Mouse (Mus musculus) midbrain, embryonic 10.5 days (tissue): ENCODE results near the gene Ubtf. TPM values are rescaled to one million over a fixed set of nuclear protein-coding genes. Genes with fewer than 3 reads are reported as not detected.

ENCODE experiments used
- DNase-seq: peaks from one replicate; pipeline ENCODE4 v3.0.0-alpha.2; 2017; ENCODE audit warnings: low spot score
- H3K27ac ChIP-seq: fragments of 300-500 bp; sonication (generic); replicated peaks from 2 replicates; pipeline ENCODE4 v1.5.1; 2016; ENCODE audit warnings: mild to moderate bottlenecking
- H3K27me3 ChIP-seq: fragments of 300-500 bp; sonication (generic); 2 replicates; pipeline ENCODE4 v1.6.1; 2016; ENCODE audit warnings: low read depth, mild to moderate bottlenecking; ENCODE audit not compliant: poor library complexity, severe bottlenecking
- H3K36me3 ChIP-seq: fragments of 300-500 bp; sonication (generic); 2 replicates; pipeline ENCODE4 v1.6.1; 2016; ENCODE audit warnings: mild to moderate bottlenecking, moderate library complexity
- H3K4me1 ChIP-seq: fragments of 300-500 bp; sonication (generic); 2 replicates; pipeline ENCODE4 v1.6.1; 2016
- H3K4me3 ChIP-seq: fragments of 300-500 bp; sonication (generic); 2 replicates; pipeline ENCODE4 v1.5.1; 2016; ENCODE audit warnings: mild to moderate bottlenecking, moderate library complexity
- H3K9me3 ChIP-seq: fragments of 300-500 bp; sonication (generic); replicated peaks from 2 replicates; pipeline ENCODE4 v1.6.1; 2016; ENCODE audit warnings: mild to moderate bottlenecking
- WGBS: fragments of 180-500 bp; shearing (Covaris S2); methylation state at CpG from one replicate; pipeline ENCODE4 v1.1.7; 2016; 5-methylcytosine and 5-hydroxymethylcytosine counted together
- polyA plus RNA-seq: library from polyadenylated mRNA; unstranded; fragments of >200 nt; fragmentation: Nextera tagmentation; extraction: Ambion mirVana; gene quantifications from 2 replicates; pipeline ENCODE4 v1.2.1, GENCODE M21; 2016

Gene Ubtf
- polyA plus RNA-seq, 1 experiment from 2014 or later: 89.6 TPM

DNA sequence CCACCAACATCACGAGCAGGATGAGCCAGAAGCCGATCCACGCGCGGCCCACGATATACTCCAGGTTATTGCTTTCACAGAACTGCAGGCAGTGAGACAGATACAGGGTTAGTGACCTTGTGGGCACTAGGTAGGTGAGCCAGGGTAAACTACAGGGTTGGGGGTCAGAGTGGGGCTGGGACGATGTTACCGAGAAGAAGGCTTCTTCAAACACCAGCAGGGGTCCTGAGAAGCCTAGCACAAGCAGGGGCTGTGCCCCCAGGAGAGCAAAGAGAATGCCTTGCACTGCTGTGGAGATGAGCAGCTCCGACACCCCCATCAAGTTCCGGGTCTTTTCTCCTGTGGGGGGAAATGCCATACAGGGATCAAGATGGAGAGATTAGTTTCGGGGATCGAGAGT, 36.6 kb upstream of the Ubtf start:
- H3K27ac ChIP-seq: no peak overlapping the region
- WGBS: 79% methylated on average over 12 of the region's 12 CpGs

DNA sequence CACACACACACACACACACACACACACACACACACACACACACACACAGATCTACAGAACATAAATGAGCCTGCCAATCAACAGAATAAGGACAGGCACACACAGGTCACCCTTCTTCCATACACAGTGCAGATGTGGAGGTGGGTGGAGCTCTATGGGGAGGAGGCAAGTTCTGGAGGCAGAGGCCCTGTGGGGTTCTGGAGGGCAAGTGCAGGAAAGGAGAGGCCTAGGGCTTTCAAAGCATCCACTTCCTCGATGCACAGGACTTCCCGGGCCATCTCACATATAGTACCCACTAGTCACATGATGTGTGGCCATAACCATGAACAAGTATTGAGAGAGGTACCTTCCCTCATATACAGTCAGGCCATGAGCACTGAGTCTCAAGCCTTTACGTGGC, 36.0 kb upstream of the Ubtf start:
- H3K4me3 ChIP-seq: no peak overlapping the region
- no peak for DNase-seq
- 82% methylated on average over 3 of the region's 3 CpGs for WGBS
- H3K27ac ChIP-seq: no peak overlapping the region
- 0 out of 2 replicates have a peak, but pooled peaks cover 5% of the 10 kb centered on the region for H3K4me1 ChIP-seq
- no peaks in the 10 kb centered on the region for H3K36me3 ChIP-seq
- H3K27me3 ChIP-seq: no peaks in the 10 kb centered on the region; the same call in 1 of the 2 replicates
- no peaks in the 10 kb centered on the region for H3K9me3 ChIP-seq

More for the DNA sequence above, 36.6 kb upstream of the Ubtf start:
- Histone ChIP-seq H3K4me1 (0 out of 2 replicates have a peak, but pooled peaks cover 5% of the 10 kb centered on the region), H3K36me3 (no peaks in the 10 kb centered on the region), H3K9me3 (no peaks in the 10 kb centered on the region), H3K27me3 (no peaks in the 10 kb centered on the region; the same call in 1 of the 2 replicates), H3K4me3 (no peak overlapping the region)
- no peak for DNase-seq

DNA sequence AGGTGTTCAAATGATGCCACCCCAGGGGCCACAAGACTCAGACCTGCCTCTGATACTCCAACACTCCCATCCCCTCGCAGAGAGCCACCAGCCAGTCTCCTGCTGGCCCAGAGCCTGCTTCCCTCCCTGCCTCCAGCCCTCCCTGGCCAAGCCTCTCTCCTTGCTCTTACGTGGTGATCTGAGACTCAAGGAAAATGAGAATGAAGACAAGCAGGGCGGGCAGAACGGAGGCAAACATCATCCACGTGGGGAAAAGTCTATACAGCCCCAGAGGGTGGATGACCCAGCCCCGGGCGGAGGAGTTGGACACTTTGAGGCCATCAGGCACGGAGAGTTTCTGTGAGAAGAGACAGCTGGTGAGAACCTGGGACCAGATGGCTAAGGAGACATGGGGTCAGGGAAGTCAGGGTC, 33.5 kb upstream of the Ubtf start:
- H3K27ac ChIP-seq: no peak overlapping the region
- H3K9me3 ChIP-seq: no peaks in the 10 kb centered on the region
- no peak for DNase-seq
- H3K27me3 ChIP-seq: no peaks in the 10 kb centered on the region; the same call in 1 of the 2 replicates
- no peaks in the 10 kb centered on the region for H3K36me3 ChIP-seq
- 0 out of 2 replicates have a peak, but pooled peaks cover 5% of the 10 kb centered on the region for H3K4me1 ChIP-seq
- 42% methylated on average over 8 of the region's 8 CpGs for WGBS
- no peak overlapping the region for H3K4me3 ChIP-seq

DNA sequence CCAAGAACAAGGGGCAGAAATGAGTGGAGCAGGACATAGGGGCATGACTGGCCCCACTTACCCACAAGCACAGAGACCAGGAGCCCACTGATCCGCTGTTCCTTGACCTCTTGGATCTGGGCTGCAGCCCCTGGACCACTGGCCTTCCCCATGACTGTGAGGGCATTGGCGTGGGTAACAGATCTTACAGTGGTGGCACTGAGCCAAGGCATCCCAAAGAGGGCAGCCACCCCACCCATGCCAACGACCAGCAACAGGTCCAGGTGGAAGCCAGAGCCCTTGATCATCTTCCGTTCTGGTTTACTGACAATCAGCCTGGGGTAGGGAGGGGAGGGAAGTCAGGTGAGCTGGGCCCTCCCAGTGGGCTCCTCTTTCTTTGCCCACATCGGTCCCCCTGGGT, 32.8 kb upstream of the Ubtf start:
- no peak overlapping the region for H3K27ac ChIP-seq
- 55% methylated on average over 5 of the region's 5 CpGs for WGBS
- H3K9me3 ChIP-seq: no peaks in the 10 kb centered on the region
- no peaks in the 10 kb centered on the region; the same call in 1 of the 2 replicates for H3K27me3 ChIP-seq
- H3K4me1 ChIP-seq: no peaks in the 10 kb centered on the region
- H3K36me3 ChIP-seq: no peaks in the 10 kb centered on the region
- DNase-seq: no peak
- no peak overlapping the region for H3K4me3 ChIP-seq

DNA sequence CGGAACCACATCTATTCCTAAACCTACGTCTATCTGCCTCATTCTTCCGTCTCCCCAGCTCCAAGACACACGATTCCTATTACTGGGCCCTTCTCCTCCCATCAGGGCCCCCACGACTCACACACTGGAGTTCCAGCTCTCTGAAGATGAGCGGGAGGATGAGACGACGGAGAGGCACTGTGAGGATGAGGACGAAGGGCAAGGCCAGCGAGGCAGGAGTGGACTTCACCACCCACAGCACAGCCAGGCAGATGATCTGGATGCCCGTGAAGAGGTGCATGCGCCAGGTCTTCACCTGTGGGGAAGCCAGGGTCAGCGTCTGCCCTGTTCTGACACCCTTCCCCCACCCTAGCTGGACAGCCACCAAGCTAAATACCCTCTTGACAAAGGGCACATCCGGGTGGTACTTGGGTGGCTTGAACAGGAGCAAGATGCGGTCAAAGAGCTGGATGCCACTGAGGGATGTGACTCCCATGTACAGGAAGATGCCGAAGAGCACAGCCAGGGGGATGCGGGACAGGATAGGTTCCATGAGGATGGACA, 31.5 kb upstream of the Ubtf start:
- Histone ChIP-seq H3K9me3 (no peaks in the 10 kb centered on the region), H3K27me3 (no peaks in the 10 kb centered on the region; the same call in 1 of the 2 replicates), H3K4me3 (no peak overlapping the region), H3K36me3 (no peaks in the 10 kb centered on the region), H3K27ac (no peak overlapping the region), H3K4me1 (no peaks in the 10 kb centered on the region)
- DNase-seq: no peak
- whole genome bisulfite sequencing: 89% methylated on average over 17 of the region's 17 CpGs

DNA sequence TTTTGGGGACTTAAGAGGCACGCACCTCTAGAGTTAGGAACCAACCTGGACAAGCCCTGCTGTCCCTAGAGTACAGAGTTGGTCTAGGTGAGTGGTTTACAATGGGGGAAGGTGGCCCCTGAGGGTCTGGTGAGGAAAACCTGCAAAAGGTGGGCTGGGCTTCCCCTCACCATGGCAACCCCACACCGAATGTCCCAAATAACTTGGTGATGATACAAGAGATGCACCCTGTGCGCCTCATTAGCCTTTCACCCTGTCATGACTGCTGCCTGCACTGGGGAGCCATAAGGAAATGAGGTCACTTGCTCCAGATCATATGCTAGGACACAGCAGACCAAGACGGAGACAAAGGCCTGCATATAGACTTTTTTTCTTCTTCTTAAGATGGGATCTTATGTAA, 30.9 kb upstream of the Ubtf start:
- H3K4me3 ChIP-seq: no peak overlapping the region
- no peaks in the 10 kb centered on the region for H3K36me3 ChIP-seq
- no peaks in the 10 kb centered on the region for H3K9me3 ChIP-seq
- no peak overlapping the region for H3K27ac ChIP-seq
- 89% methylated on average over 4 of the region's 4 CpGs for WGBS
- no peak for DNase-seq
- no peaks in the 10 kb centered on the region for H3K4me1 ChIP-seq
- no peaks in the 10 kb centered on the region; the same call in 1 of the 2 replicates for H3K27me3 ChIP-seq

DNA sequence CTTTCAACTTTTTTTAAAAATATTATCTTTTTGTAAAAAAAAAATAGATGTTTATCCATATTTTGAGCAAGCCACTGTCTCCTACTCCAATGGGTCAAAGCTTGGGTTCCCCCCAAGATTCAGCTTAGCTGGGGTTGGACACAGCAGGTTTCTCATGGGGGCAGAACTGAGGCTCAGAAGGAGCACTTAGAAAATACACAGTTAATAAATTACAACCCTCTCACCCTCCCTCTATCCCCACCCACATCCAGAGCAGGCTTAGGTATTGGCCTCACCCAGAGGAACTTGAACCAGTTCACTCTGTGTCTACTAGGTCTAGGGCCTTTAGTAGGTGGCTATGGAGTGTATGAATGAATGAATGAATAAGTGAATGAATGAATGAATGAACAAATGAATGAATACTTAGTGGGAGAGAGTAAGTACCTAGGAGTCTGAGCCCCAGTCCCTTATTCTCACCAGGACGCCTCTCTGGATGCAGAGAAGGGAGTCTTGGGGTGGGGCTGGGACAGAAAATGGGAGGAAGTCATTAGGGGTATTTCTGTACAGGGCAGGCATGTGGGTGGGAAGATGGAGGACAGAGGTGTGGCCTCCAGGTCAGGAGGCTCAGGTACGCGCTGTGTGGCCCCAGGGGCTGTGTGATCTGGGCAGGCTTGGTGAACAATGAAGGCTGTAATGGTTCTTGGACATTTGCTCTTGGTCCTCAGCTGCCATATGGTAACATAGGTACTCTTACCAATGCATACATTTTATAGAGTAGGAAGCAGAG, 29.8 kb upstream of the Ubtf start:
- no peaks in the 10 kb centered on the region; the same call in 1 of the 2 replicates for H3K27me3 ChIP-seq
- no peak for DNase-seq
- WGBS: 72% methylated on average over 3 of the region's 3 CpGs
- no peaks in the 10 kb centered on the region for H3K9me3 ChIP-seq
- no peaks in the 10 kb centered on the region for H3K4me1 ChIP-seq
- H3K4me3 ChIP-seq: no peak overlapping the region
- no peaks in the 10 kb centered on the region for H3K36me3 ChIP-seq
- H3K27ac ChIP-seq: no peak overlapping the region

DNA sequence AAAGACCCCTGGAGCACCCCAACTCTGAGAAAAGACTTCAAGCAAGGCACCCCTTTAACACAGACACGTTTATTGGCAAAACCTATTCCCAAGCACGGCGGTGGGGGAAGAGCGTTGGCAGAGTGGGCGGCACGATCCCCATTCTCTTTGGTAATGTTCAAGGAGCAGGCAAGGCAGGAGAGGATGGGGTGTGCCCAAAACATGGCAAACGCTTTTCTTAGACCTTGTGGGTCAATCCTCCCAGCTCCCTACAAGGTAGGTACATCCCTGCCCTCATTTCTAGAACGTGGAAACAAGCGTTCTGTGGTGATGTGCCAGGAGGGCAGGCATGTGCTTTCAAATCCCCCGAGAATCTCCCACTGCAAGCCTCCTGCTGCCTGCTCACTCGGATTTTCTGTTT, 29.2 kb upstream of the Ubtf start:
- WGBS: 86% methylated on average over 11 of the region's 11 CpGs

DNA sequence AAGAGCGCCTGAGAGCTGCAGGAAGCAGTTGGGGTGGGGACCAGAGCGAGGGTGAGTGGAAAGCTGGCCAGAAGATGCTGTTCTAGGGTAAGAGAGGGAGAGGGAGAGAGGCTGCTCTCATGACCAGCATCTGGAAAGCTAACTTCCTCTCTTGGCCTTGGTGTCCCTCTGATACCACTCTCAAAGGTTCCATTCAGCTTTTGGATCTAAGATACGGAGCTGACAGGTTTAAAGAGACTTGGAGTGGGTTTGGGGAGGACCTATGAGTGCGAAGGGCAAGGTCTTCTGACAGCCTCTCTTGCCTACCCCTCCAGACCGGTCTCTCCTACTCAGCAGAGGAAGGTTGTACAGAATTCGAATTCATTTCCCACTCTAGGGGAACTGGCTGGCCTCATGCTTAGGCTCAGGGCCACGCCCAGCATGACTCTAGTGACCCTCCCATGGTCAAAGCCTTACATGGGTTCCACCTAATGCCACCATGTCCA, 28.6 kb upstream of the Ubtf start:
- no peaks in the 10 kb centered on the region for H3K36me3 ChIP-seq
- no peak overlapping the region for H3K4me3 ChIP-seq
- DNase-seq: no peak
- H3K27me3 ChIP-seq: no peaks in the 10 kb centered on the region; the same call in 1 of the 2 replicates
- H3K9me3 ChIP-seq: no peaks in the 10 kb centered on the region
- WGBS: 93% methylated on average over 7 of the region's 7 CpGs
- no peaks in the 10 kb centered on the region for H3K4me1 ChIP-seq
- no peak overlapping the region for H3K27ac ChIP-seq

More for the DNA sequence above, 29.2 kb upstream of the Ubtf start:
- Histone ChIP-seq H3K27ac (no peak overlapping the region), H3K9me3 (no peaks in the 10 kb centered on the region), H3K4me3 (no peak overlapping the region), H3K36me3 (no peaks in the 10 kb centered on the region), H3K4me1 (no peaks in the 10 kb centered on the region), H3K27me3 (no peaks in the 10 kb centered on the region; the same call in 1 of the 2 replicates)
- DNase-seq: no peak

DNA sequence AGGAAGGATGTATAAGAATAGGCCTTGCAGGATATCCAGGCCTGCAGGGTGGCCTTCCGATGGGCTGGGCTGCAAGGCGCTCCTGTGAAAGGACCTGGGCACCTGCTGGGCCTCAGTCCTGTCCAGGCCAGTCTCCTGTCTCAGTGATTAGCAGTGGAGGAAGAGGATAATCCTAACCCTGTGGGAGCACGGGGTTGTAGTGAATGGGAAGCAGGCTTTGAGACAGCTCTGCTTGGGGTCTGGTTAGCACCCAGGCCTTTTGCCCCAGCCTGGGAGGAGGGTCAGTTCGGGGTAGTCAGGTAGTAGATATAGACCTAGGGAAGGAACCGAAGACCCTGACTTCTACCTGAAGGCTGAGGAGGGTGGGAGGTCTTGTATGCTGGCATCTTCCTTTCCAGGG, 28.1 kb upstream of the Ubtf start:
- no peaks in the 10 kb centered on the region for H3K27me3 ChIP-seq
- H3K27ac ChIP-seq: no peak overlapping the region
- peaks cover 2% of the 10 kb centered on the region; the same call in 1 of the 2 replicates for H3K4me1 ChIP-seq
- no peaks in the 10 kb centered on the region for H3K9me3 ChIP-seq
- H3K36me3 ChIP-seq: no peaks in the 10 kb centered on the region
- no peak for DNase-seq
- WGBS: 64% methylated on average over 5 of the region's 5 CpGs
- H3K4me3 ChIP-seq: no peak overlapping the region

DNA sequence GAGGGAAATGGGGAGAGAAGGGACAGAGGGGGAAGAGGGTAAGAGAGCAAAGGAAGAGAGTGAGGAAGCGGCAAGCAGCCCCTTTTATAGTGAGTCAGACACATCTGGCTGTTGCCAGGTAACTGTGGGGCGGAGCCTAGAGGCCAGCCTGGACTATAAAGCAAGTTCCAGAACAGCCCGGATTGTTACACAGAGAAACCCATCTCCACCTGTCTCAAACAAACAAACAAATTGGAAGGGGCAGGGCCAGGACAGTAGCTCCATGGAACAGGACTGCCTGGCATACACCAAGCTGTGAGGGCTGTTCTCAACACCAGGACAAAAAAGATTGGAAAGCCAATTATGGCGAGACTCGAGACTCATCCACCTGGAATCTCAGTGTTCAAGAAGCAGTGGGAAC, 27.4 kb upstream of the Ubtf start:
- Histone ChIP-seq H3K27me3 (no peaks in the 10 kb centered on the region), H3K27ac (no peak overlapping the region), H3K36me3 (no peaks in the 10 kb centered on the region), H3K4me3 (no peak overlapping the region), H3K4me1 (peaks cover 5% of the 10 kb centered on the region; the same call in 1 of the 2 replicates), H3K9me3 (no peaks in the 10 kb centered on the region)
- WGBS: 77% methylated on average over 5 of the region's 5 CpGs
- DNase-seq: no peak

DNA sequence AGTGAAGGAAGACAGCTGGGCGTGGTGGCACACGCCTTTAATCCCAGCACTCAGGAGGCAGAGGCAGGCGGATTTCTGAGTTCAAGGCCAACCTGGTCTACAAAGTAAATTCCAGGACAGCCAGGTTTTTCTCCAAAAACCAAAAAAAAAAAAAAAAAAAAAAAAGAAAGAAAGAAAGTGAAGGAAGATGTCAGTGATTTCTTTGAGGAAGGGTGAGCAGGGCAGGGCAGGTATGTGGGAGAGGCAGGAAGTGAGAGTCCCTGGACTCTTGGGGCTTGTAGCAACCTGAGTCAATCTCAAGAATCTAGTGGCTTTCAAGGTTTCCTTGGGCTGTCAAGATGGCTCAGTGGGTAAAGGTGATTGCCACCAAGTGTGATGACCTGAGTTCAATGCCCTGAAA, 24.9 kb upstream of the Ubtf start:
- 88% methylated on average over 3 of the region's 3 CpGs for WGBS
- no peak for DNase-seq
- no peak overlapping the region for H3K27ac ChIP-seq
- peaks cover 5% of the 10 kb centered on the region; the same call in 1 of the 2 replicates for H3K4me1 ChIP-seq
- H3K9me3 ChIP-seq: no peaks in the 10 kb centered on the region
- no peaks in the 10 kb centered on the region for H3K27me3 ChIP-seq
- H3K4me3 ChIP-seq: no peak overlapping the region
- no peaks in the 10 kb centered on the region for H3K36me3 ChIP-seq

DNA sequence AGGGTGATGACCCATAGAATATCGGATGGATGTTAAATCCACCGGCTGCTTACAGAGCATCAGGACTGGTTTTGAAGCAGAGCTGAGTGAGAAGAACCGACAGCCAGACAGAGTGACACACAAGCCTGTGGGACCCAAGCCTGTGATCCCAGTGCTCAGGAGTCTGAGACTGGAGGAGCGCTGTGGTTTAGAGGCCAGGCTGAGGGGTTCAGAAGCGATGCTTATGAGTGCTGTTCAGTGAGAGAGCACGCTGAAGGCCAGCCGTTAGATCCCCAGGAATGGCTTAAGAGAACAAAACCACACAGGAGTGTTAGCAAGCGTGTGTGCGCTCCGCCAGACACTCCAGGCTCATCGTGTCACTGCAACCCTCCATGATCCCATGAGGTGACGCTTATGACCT, 23.2 kb upstream of the Ubtf start:
- Histone ChIP-seq H3K27ac (no peak overlapping the region), H3K36me3 (no peaks in the 10 kb centered on the region)
- 74% methylated on average over 12 of the region's 12 CpGs for WGBS

More for the DNA sequence above, 23.2 kb upstream of the Ubtf start:
- no peak for DNase-seq
- Histone ChIP-seq H3K9me3 (no peaks in the 10 kb centered on the region), H3K4me3 (no peak overlapping the region), H3K27me3 (no peaks in the 10 kb centered on the region), H3K4me1 (peaks cover 5% of the 10 kb centered on the region; the same call in 1 of the 2 replicates)
